Mouse (Mus musculus): ENCODE measurements around the gene Socs1.

GRCm38 (mm10) chr16:10756168-10756567, 29.2 kb downstream of the Socs1 start:
- TF ChIP-seq POLR2A (IDR thresholded peaks at IDR 0.05; ENCODE audit: control insufficient read depth, low read depth, low read length) = no peak
- TF ChIP-seq CTCF (IDR thresholded peaks at IDR 0.05; ENCODE audit: control insufficient read depth, insufficient read depth, insufficient replicate concordance, low read depth, low read length) = no peak

Measured in testis, adult 2 months (tissue).